Mouse (Mus musculus) MEL (cell line): Measurements from ENCODE around the gene 1700034J05Rik.

Experiments used
- CHD2 ChIP-seq: IDR thresholded peaks from 2 replicates; pipeline ENCODE4 v1.6.1; 2011; ENCODE audit warnings: low read length, improper control_type of control experiment
- NELFE ChIP-seq: IDR thresholded peaks from 2 replicates; pipeline ENCODE4 v1.6.1; 2011; ENCODE audit warnings: low read depth, low read length, improper control_type of control experiment
- POLR2AphosphoS2 ChIP-seq: IDR thresholded peaks from 2 replicates; pipeline ENCODE4 v1.6.1; 2011; ENCODE audit warnings: low read length, improper control_type of control experiment
- TAL1 ChIP-seq: IDR thresholded peaks from 2 replicates; pipeline ENCODE4 v1.6.1; 2012; ENCODE audit warnings: mild to moderate bottlenecking, inconsistent platforms, low read length, moderate library complexity, mixed read lengths

DNA sequence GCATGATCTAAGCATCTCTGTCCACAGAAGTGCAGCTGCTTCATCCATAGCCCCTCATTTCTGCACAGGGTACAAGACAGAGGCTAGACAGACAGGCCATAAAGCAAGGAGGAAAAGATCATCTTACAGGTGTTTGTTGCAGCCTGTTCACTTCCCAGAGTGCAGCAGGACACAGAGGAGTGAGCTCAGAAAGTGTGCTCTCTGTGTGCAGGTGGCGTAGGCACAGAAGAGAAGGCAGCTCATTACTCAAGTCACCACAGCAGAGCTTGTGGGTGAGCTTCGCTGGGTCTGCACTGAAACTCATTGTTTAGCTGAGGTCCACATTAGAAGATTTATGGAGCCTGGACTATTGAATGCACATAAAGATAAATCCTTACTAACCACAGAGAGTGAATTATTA, 45.5 kb upstream of the 1700034J05Rik start:
- TF ChIP-seq TAL1 (no peak), CHD2 (no peak), POLR2AphosphoS2 (no peak), NELFE (no peak)
